Mouse (Mus musculus): ENCODE measurements around the gene Gm20388. TPM values are rescaled to one million over a fixed set of nuclear protein-coding genes. Genes with fewer than 3 reads are reported as not detected.

The Gm20388 gene
- polyA plus RNA-seq, 1 experiment from 2014 or later: 5.5 TPM

- Histone ChIP-seq H3K9ac (no peak overlapping the region), H3K9me3 (no peaks in the 10 kb centered on the region), H3K36me3 (no peaks in the 10 kb centered on the region), H3K4me3 (no peak overlapping the region), H3K27ac (no peak overlapping the region), H3K27me3 (no peaks in the 10 kb centered on the region), H3K4me2 (no peak overlapping the region), H3K4me1 (peaks cover 16% of the 10 kb centered on the region)
- 45% methylated on average over 4 of the region's 4 CpGs for WGBS
- ATAC-seq (ENCODE audit: borderline replicate concordance, extremely low read depth, low FRiP score, low TSS enrichment): no peak; the same call in 1 of the 2 replicates
Observed at GRCm38 (mm10) chr8:120051006-120051405, 140.4 kb downstream of the Gm20388 start.

GRCm38 (mm10) chr8:120051908-120052307 is 141.3 kb downstream of the Gm20388 start:
- Histone ChIP-seq H3K4me2 (no peak overlapping the region), H3K4me1 (0 out of 2 replicates have a peak, but pooled peaks cover 7% of the 10 kb centered on the region), H3K9ac (no peak overlapping the region), H3K36me3 (no peaks in the 10 kb centered on the region), H3K27ac (no peak overlapping the region), H3K4me3 (no peak overlapping the region), H3K27me3 (no peaks in the 10 kb centered on the region), H3K9me3 (no peaks in the 10 kb centered on the region)
- 57% methylated on average over 4 of the region's 4 CpGs for WGBS
- no peak for ATAC-seq (ENCODE audit: borderline replicate concordance, extremely low read depth, low FRiP score, low TSS enrichment)

- Histone ChIP-seq H3K9ac (no peak overlapping the region), H3K36me3 (no peaks in the 10 kb centered on the region), H3K9me3 (no peaks in the 10 kb centered on the region), H3K4me1 (0 out of 2 replicates have a peak, but pooled peaks cover 5% of the 10 kb centered on the region), H3K4me3 (no peak overlapping the region), H3K27me3 (no peaks in the 10 kb centered on the region), H3K27ac (no peak overlapping the region), H3K4me2 (no peak overlapping the region)
- WGBS: 51% methylated on average over 8 of the region's 8 CpGs
- no peak for ATAC-seq (ENCODE audit: borderline replicate concordance, extremely low read depth, low FRiP score, low TSS enrichment)
Observed at GRCm38 (mm10) chr8:120052318-120052717, 141.7 kb downstream of the Gm20388 start.

GRCm38 (mm10) chr8:120054833-120055232 is 144.2 kb downstream of the Gm20388 start:
- Histone ChIP-seq H3K9me3 (no peaks in the 10 kb centered on the region), H3K9ac (no peak overlapping the region), H3K4me3 (no peak overlapping the region), H3K36me3 (no peaks in the 10 kb centered on the region), H3K27me3 (no peaks in the 10 kb centered on the region), H3K4me2 (no peak overlapping the region), H3K4me1 (0 out of 2 replicates have a peak, but pooled peaks cover 5% of the 10 kb centered on the region), H3K27ac (no peak overlapping the region)
- no peak for ATAC-seq (ENCODE audit: borderline replicate concordance, extremely low read depth, low FRiP score, low TSS enrichment)
- WGBS: 90% methylated on average over 3 of the region's 3 CpGs

GRCm38 (mm10) chr8:120057078-120057477 is 146.4 kb downstream of the Gm20388 start:
- Histone ChIP-seq H3K4me3 (no peak overlapping the region), H3K9me3 (no peaks in the 10 kb centered on the region), H3K9ac (no peak overlapping the region), H3K27me3 (no peaks in the 10 kb centered on the region), H3K4me2 (no peak overlapping the region), H3K4me1 (no peaks in the 10 kb centered on the region), H3K27ac (no peak overlapping the region), H3K36me3 (no peaks in the 10 kb centered on the region)
- WGBS: 68% methylated on average over 2 of the region's 2 CpGs
- no peak for ATAC-seq (ENCODE audit: borderline replicate concordance, extremely low read depth, low FRiP score, low TSS enrichment)

- no peak for ATAC-seq (ENCODE audit: borderline replicate concordance, extremely low read depth, low FRiP score, low TSS enrichment)
- Histone ChIP-seq H3K27me3 (no peaks in the 10 kb centered on the region), H3K4me2 (no peak overlapping the region), H3K9me3 (no peaks in the 10 kb centered on the region), H3K4me1 (no peaks in the 10 kb centered on the region), H3K36me3 (no peaks in the 10 kb centered on the region), H3K9ac (no peak overlapping the region), H3K27ac (no peak overlapping the region), H3K4me3 (no peak overlapping the region)
- 87% methylated on average over 14 of the region's 14 CpGs for WGBS
Observed at GRCm38 (mm10) chr8:120062742-120063141, 152.1 kb downstream of the Gm20388 start.

- H3K9me3 ChIP-seq: no peaks in the 10 kb centered on the region
- H3K4me1 ChIP-seq: peaks cover 4% of the 10 kb centered on the region
- no peak overlapping the region for H3K4me2 ChIP-seq
- no peaks in the 10 kb centered on the region for H3K36me3 ChIP-seq
- ATAC-seq (ENCODE audit: borderline replicate concordance, extremely low read depth, low FRiP score, low TSS enrichment): no peak
- H3K4me3 ChIP-seq: no peak overlapping the region
- 73% methylated on average over 3 of the region's 3 CpGs for WGBS
- H3K9ac ChIP-seq: no peak overlapping the region
- H3K27me3 ChIP-seq: no peaks in the 10 kb centered on the region
- no peak overlapping the region for H3K27ac ChIP-seq
Observed at GRCm38 (mm10) chr8:120063326-120063725, 152.7 kb downstream of the Gm20388 start.

- Histone ChIP-seq H3K36me3 (no peaks in the 10 kb centered on the region), H3K4me1 (peaks cover 4% of the 10 kb centered on the region), H3K27me3 (no peaks in the 10 kb centered on the region), H3K27ac (no peak overlapping the region), H3K4me2 (no peak overlapping the region), H3K4me3 (no peak overlapping the region), H3K9ac (no peak overlapping the region), H3K9me3 (no peaks in the 10 kb centered on the region)
- ATAC-seq (ENCODE audit: borderline replicate concordance, extremely low read depth, low FRiP score, low TSS enrichment): no peak
- WGBS: 90% methylated on average over 8 of the region's 8 CpGs
Observed at GRCm38 (mm10) chr8:120065611-120066010, 155.0 kb downstream of the Gm20388 start.

GRCm38 (mm10) chr8:120066226-120066625 is 155.6 kb downstream of the Gm20388 start:
- H3K36me3 ChIP-seq: no peaks in the 10 kb centered on the region
- H3K4me2 ChIP-seq: no peak overlapping the region
- no peaks in the 10 kb centered on the region for H3K27me3 ChIP-seq
- ATAC-seq (ENCODE audit: borderline replicate concordance, extremely low read depth, low FRiP score, low TSS enrichment): no peak
- H3K4me3 ChIP-seq: no peak overlapping the region
- H3K4me1 ChIP-seq: peaks cover 4% of the 10 kb centered on the region
- WGBS: 55% methylated on average over 4 of the region's 4 CpGs
- no peak overlapping the region for H3K27ac ChIP-seq
- no peak overlapping the region for H3K9ac ChIP-seq
- no peaks in the 10 kb centered on the region for H3K9me3 ChIP-seq

- ATAC-seq (ENCODE audit: borderline replicate concordance, extremely low read depth, low FRiP score, low TSS enrichment): peak; percentile 28; the same call in 1 of the 2 replicates
- no peaks in the 10 kb centered on the region; the same call in 1 of the 2 replicates for H3K27me3 ChIP-seq
- no peak overlapping the region for H3K9ac ChIP-seq
- H3K4me3 ChIP-seq: no peak overlapping the region
- no peak overlapping the region for H3K4me2 ChIP-seq
- no peaks in the 10 kb centered on the region for H3K9me3 ChIP-seq
- H3K27ac ChIP-seq: no peak overlapping the region
- H3K4me1 ChIP-seq: peaks cover 4% of the 10 kb centered on the region
- 43% methylated on average over 19 of the region's 19 CpGs for WGBS
- no peaks in the 10 kb centered on the region for H3K36me3 ChIP-seq
Observed at GRCm38 (mm10) chr8:120067936-120068668, 157.5 kb downstream of the Gm20388 start.

- 28% methylated on average over 4 of the region's 4 CpGs for WGBS
- no peak overlapping the region for H3K9ac ChIP-seq
- H3K36me3 ChIP-seq: no peaks in the 10 kb centered on the region
- H3K27me3 ChIP-seq: no peaks in the 10 kb centered on the region; the same call in 1 of the 2 replicates
- H3K9me3 ChIP-seq: no peaks in the 10 kb centered on the region
- H3K4me3 ChIP-seq: no peak overlapping the region
- ATAC-seq (ENCODE audit: borderline replicate concordance, extremely low read depth, low FRiP score, low TSS enrichment): peak; percentile 39; the same call in 1 of the 2 replicates
- H3K4me1 ChIP-seq: peaks cover 4% of the 10 kb centered on the region
- no peak overlapping the region for H3K4me2 ChIP-seq
- H3K27ac ChIP-seq: no peak overlapping the region
Observed at GRCm38 (mm10) chr8:120071684-120072083, 161.0 kb downstream of the Gm20388 start.

GRCm38 (mm10) chr8:120072259-120072658 is 161.6 kb downstream of the Gm20388 start:
- H3K9ac ChIP-seq: no peak overlapping the region
- H3K27ac ChIP-seq: no peak overlapping the region
- H3K4me1 ChIP-seq: peaks cover 4% of the 10 kb centered on the region
- no peak overlapping the region for H3K4me3 ChIP-seq
- H3K27me3 ChIP-seq: no peaks in the 10 kb centered on the region; the same call in 1 of the 2 replicates
- H3K4me2 ChIP-seq: no peak overlapping the region
- H3K9me3 ChIP-seq: no peaks in the 10 kb centered on the region
- H3K36me3 ChIP-seq: no peaks in the 10 kb centered on the region
- WGBS: 72% methylated on average over 9 of the region's 9 CpGs
- ATAC-seq (ENCODE audit: borderline replicate concordance, extremely low read depth, low FRiP score, low TSS enrichment): peak; percentile 10; the same call in 1 of the 2 replicates

All from lung, embryonic 15.5 days (tissue).